Mouse (Mus musculus) right cerebral cortex, adult 2 months (tissue): Measurements from ENCODE around the gene Lipe.

Source experiments
- DNase-seq, 2 experiments: peaks; one replicate each; pipeline ENCODE4 v3.0.0; 2021 to 2022; ENCODE audit warnings: low spot score in 2 of 2

Gene Lipe

GRCm38 (mm10) chr7:25363151-25363550 lies 35.4 kb downstream of the Lipe start:
- DNase-seq = no peak

DNA sequence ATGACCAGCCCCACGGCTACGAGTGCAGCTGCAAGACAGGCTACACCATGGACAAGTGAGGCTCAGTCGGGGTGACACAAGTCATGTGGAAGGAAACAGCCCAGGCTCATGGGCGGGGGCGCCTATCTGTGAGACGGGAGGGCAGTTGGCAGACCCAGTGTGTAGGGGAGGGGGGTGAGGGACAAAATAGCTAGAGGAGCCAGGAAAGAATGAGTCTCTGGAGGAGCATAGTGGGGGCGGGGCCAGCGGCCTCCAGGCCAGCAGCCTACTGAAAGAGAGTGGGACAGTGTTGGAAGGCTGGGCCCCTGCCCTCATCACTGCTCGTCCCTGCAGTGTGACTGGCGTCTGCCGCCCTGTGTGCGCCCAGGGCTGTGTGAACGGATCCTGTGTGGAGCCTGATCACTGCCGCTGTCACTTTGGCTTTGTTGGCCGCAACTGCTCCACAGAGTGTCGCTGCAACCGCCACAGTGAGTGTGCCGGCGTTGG lies 39.7 kb downstream of the Lipe start:
- DNase-seq = no peak

DNA sequence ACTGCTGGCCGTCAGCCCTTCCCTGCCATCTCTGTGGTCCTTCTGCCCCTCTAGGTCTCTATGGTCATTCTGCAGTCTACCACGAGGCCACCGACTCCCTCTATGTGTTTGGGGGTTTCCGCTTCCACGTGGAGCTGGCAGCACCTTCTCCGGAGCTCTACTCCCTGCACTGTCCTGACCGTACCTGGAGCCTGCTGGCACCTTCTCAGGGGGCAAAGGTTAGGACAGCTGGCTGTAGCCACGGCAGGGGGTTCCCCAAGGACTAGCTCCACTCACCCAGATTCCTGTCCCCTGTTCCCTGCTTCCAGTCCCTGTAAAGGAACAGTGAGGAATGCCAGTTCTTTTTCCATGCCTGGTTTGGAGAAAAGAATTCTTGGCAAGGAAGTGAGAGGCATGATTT lies 49.6 kb downstream of the Lipe start:
- DNase-seq = no peak

- DNase-seq = peak; percentile 60 to 62
Measured at GRCm38 (mm10) chr7:25341000-25341784, 57.3 kb downstream of the Lipe start.

GRCm38 (mm10) chr7:25339329-25339728 lies 59.2 kb downstream of the Lipe start:
- no peak for DNase-seq

- DNase-seq = no peak
Measured at GRCm38 (mm10) chr7:25334472-25334871, 64.0 kb downstream of the Lipe start.

GRCm38 (mm10) chr7:25333596-25334307 lies 64.8 kb downstream of the Lipe start:
- DNase-seq = peak; percentile 56 to 64
